Mouse (Mus musculus) ES-Bruce4 (cell line): ENCODE measurements around the gene Rps6ka5.

Source experiments
- CTCF ChIP-seq: IDR thresholded peaks from one replicate; pipeline ENCODE4 v1.8.1; 2011; ENCODE audit warnings: low read depth, low read length
- EP300 ChIP-seq: IDR thresholded peaks from 2 replicates; pipeline ENCODE4 v1.6.1; 2011; ENCODE audit warnings: low read depth, low read length; ENCODE audit not compliant: insufficient read depth
- POLR2A ChIP-seq: IDR thresholded peaks from one replicate; pipeline ENCODE4 v1.8.1; 2011; ENCODE audit warnings: low read length; ENCODE audit not compliant: insufficient read depth

- TF ChIP-seq CTCF: no peak
- no peak for TF ChIP-seq POLR2A
- TF ChIP-seq EP300: no peak
Measured at GRCm38 (mm10) chr12:100738498-100738897, 11.7 kb upstream of the Rps6ka5 start.
